Mouse (Mus musculus): ENCODE measurements around the gene Gm3542. TPM values are rescaled to one million over a fixed set of nuclear protein-coding genes. Genes with fewer than 3 reads are reported as not detected.
"Not testable (repeated sequence)": the region's sequence is repeated elsewhere in the genome, so short reads cannot be mapped to it uniquely, and the experiment has no call there.

The Gm3542 gene
- polyA plus RNA-seq (2012) = not detected in 2 replicates

DNA sequence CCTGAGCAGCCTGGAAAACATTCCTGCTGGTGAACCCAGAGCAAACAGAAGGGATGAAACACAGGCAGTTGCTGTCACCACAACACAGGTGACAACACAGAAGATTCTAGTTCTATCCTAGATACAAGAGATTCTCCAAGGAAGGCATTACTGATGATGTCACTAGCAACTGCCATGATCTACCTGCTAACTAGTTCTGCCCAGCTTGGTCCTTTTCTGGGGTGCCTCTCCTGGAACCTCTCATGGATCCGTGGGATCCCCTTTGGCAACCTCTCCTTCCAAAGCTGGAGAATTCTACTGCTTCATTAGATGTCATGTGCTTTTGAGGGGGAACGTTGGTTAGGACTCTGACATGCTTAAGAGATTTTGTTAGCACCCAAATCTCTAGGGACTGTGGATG lies at the start of gene Gm3542:
Gene Gm3542, minus strand, starts transcription at position 101 of the 400 bp plus-strand sequence.
- H3K4me1 ChIP-seq (ENCODE audit: control insufficient read depth); H3K9me3 ChIP-seq (ENCODE audit: control insufficient read depth, low read length); H3K4me3 ChIP-seq (replicated peaks); H3K36me3 ChIP-seq (ENCODE audit: control insufficient read depth); H3K27me3 ChIP-seq (ENCODE audit: control insufficient read depth): not testable (repeated sequence)

Other genes with a start within 250 kb of the Gm3542 start
- not detected in 2 replicates for gene Gm8279, start 203.4 kb downstream of the Gm3542 start, polyA plus RNA-seq (2012)
- not detected in 2 replicates for gene Gm3317, start 170.4 kb downstream of the Gm3542 start, polyA plus RNA-seq (2012)
- not detected in 2 replicates for gene Gm8271, start 149.1 kb downstream of the Gm3542 start, polyA plus RNA-seq (2012)
- not detected in 2 replicates for gene Gm3526, start 74.3 kb downstream of the Gm3542 start, polyA plus RNA-seq (2012)
- gene Gm3500, start 54.1 kb upstream of the Gm3542 start, polyA plus RNA-seq (2012) = not detected in 2 replicates
- not detected in 2 replicates for gene Gm3194, start 120.5 kb upstream of the Gm3542 start, polyA plus RNA-seq (2012)
- gene Gm8246, start 142.9 kb upstream of the Gm3542 start, polyA plus RNA-seq (2012) = not detected in 2 replicates
- gene Gm3187, start 149.3 kb upstream of the Gm3542 start, polyA plus RNA-seq (2012) = not detected in 2 replicates
- gene Gm3488, start 166.7 kb upstream of the Gm3542 start, polyA plus RNA-seq (2012) = not detected in 2 replicates
- not detected in 2 replicates for gene Gm3532, start 203.6 kb upstream of the Gm3542 start, polyA plus RNA-seq (2012)